Mouse (Mus musculus): Measurements from ENCODE around the gene Ccdc74a.

Gene Ccdc74a

GRCm38 (mm10) chr16:17641301-17641700 is 5.0 kb upstream of the Ccdc74a start:
- no peak for DNase-seq (ENCODE audit: low read depth, low spot score)

GRCm38 (mm10) chr16:17642311-17642710 is 4.0 kb upstream of the Ccdc74a start:
- DNase-seq (ENCODE audit: low read depth, low spot score): no peak

- no peak for DNase-seq (ENCODE audit: low read depth, low spot score)
These were observed 2.8 kb upstream of the Ccdc74a start for GRCm38 (mm10) chr16:17643437-17643990.

GRCm38 (mm10) chr16:17647156-17647555 is 886 bp downstream of the Ccdc74a start:
- DNase-seq (ENCODE audit: low read depth, low spot score): no peak

- no peak for DNase-seq (ENCODE audit: low read depth, low spot score)
These were observed 1.5 kb downstream of the Ccdc74a start for GRCm38 (mm10) chr16:17647566-17648340.

GRCm38 (mm10) chr16:17649925-17650605 is 3.8 kb downstream of the Ccdc74a start:
- no peak for DNase-seq (ENCODE audit: low read depth, low spot score)

GRCm38 (mm10) chr16:17650711-17651110 is 4.4 kb downstream of the Ccdc74a start:
- no peak for DNase-seq (ENCODE audit: low read depth, low spot score)

GRCm38 (mm10) chr16:17652607-17653006 is 6.3 kb downstream of the Ccdc74a start:
- DNase-seq (ENCODE audit: low read depth, low spot score): no peak

- DNase-seq (ENCODE audit: low read depth, low spot score): no peak
These were observed 7.3 kb downstream of the Ccdc74a start for GRCm38 (mm10) chr16:17653601-17654000.

GRCm38 (mm10) chr16:17654188-17654795 is 8.0 kb downstream of the Ccdc74a start:
- DNase-seq (ENCODE audit: low read depth, low spot score): no peak

- DNase-seq (ENCODE audit: low read depth, low spot score): no peak
These were observed 10.1 kb downstream of the Ccdc74a start for GRCm38 (mm10) chr16:17656212-17656871.

GRCm38 (mm10) chr16:17665568-17665967 is 19.3 kb downstream of the Ccdc74a start:
- DNase-seq (ENCODE audit: low read depth, low spot score): no peak

- DNase-seq (ENCODE audit: low read depth, low spot score): no peak
These were observed 23.6 kb downstream of the Ccdc74a start for GRCm38 (mm10) chr16:17669886-17670285.

GRCm38 (mm10) chr16:17694860-17695259 is 48.6 kb downstream of the Ccdc74a start:
- DNase-seq (ENCODE audit: low read depth, low spot score): no peak
